Mouse (Mus musculus) neural tube, embryonic 10.5 days (tissue): ENCODE data around the gene Tmcc1.
"Not testable (repeated sequence)": the region's sequence is repeated elsewhere in the genome, so short reads cannot be mapped to it uniquely, and the experiment has no call there.

ENCODE experiments used
- DNase-seq: peaks from one replicate; pipeline ENCODE4 v3.0.0-alpha.2; 2017; ENCODE audit warnings: low spot score; ENCODE audit errors: extremely low spot score

Gene Tmcc1

DNA sequence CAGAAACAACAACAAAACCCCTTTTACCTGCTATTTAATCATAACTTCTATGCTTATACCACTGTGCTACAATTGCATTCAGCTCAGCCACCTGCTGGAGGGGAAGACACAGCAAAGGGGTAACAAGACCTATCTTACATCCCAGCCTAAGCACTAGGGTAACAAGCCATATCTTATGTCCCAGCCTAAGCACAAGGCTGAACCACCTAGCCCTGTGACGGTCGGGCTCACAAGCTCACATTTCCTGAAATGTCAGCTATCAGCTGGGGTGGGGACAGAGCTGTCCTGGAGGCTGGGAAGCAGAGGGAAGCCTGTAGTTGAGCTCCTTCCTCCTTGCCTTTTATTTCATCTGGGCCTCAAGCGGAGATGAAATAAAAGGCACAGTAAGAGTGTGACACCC is 115.7 kb downstream of the Tmcc1 start:
- DNase-seq: no peak

DNA sequence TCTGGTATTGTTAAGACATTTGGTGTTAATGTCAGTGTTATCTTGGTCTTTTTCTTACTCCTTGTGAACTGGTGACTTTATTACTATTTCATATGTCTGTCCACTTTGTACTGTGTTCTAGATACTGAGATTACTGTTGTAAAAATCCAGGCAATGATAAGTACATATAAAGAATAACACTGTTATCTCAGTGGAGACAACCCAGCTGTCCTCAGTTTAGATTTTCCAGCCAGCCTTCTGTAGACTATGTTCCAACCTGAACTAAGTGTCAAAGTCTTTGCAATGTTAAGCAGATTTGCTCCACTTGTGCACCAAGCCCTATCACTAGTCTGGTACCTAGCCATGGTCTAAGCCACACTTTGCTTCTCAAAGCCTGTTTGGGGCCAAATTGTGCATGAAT is 118.4 kb downstream of the Tmcc1 start:
- no peak for DNase-seq

DNA sequence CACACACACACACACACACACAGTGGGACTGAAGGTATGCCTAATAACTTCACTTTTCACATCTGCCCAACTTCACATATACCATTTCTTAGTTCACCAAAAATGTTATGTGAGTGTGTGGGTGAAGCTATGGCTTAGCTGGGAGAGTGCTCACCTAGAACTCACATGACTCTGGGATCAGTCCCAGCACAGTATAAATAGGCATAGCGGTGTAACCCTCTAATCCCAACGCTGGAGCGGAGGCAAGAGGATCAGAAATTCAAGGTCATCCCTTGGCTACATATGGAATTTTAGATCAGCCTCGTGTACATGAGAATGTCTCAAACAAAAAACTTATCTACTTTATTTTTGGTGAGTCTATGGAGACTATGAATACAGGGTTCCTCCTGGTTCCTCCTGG is 119.7 kb downstream of the Tmcc1 start:
- DNase-seq: no peak

DNA sequence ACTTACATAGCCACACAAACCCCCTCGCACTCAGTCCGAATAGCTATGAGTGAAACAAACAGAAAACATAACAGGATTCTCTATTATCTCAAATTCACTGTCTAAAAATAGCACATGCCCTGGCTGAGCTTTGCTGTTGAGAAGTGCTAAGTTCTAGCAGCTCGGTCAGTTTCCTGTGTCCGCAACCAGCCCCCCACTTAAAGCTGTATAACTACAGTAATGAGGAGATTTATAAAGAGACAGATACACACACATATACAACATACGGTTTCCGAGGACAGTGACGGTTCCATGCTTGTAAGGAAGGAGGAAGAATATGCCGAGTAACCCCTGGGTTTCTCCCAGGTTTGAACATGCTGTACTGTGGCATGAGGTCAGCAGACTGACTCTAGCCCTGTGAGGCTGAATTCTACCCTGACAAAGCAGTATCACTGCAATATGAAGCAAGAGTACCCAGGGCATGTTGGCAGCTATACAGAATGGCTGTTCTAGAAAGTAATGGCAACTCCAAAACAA is 120.5 kb downstream of the Tmcc1 start:
- no peak for DNase-seq

DNA sequence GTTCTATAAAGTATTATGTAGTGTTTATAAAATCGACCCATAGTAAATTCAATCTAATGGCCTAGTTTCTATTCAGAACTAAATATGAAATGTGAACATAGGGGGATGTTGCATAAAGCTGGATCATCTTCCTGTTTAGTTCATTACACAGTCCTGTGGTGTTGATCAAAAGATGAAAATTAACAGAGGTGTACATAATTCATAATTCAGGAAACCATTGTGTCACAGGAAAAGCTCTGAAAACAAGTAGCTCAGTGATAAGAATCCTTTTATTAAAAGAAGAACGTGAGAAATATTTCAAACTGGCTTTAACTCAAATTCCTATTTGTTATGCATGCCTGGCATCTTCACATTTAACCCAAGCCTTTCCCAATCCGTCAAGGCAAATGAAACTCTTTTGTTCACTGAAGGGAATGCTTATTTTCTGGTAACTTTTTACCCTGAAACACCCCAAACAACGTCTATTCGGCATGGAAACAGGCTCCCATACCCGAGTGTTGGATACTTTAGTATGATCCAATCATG is 121.0 kb downstream of the Tmcc1 start:
- DNase-seq: no peak

DNA sequence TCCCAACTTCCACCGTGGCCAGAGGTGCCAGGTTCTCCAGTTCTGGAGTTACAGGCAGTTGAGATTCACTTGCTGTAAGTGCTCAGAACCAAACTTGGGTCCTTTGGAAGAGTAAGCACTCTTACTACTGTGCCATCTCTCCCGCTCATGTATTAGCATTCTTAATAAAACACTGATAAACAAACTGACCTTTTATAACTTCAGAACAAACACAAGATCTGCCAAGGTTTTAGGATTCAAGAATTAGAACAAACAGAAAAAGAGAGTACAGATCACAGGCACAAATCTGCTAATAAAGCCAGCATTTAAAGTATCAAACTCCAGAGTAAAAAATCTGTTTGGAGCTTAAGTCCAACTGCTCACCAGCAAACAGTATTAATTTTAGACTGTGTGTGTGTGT is 121.5 kb downstream of the Tmcc1 start:
- no peak for DNase-seq

DNA sequence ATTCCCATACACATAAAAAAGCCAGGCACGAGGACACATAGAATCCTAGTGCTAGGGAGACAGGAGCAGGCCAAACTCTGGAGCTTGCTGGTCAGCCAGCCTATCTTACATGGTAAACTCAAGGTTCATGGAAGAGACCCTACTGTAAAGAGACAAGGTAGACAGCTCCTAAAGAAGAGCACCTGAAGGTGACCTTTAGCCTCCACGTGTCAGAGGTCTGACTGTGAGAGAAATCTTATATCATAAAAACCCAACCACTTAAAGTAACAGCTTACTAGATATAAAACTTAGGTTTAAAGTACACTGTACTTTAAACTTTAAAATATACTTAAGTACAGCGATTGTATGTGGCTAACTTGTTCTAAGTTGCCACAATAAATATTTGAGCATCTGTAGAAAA is 122.7 kb downstream of the Tmcc1 start:
- DNase-seq: no peak

DNA sequence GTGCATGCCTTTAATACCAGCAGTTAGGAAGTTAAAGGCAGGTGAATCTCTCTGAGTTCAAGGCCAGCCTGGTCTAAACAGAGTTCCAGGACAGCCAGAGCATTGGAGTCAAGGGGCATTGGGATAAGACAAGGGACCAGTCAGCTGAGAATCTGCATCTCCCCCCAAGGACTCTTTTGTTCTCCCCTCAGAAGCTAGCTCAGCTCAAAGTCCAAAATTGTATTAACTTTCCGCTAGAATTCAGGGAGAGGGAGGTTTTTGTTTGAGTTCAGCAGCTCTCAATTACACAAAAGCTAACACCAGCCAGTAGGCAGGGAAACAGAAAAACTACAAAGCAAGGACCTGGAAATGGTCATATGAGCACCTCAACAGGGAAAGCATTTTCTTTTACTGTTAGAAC is 129.8 kb downstream of the Tmcc1 start:
- no peak for DNase-seq

DNA sequence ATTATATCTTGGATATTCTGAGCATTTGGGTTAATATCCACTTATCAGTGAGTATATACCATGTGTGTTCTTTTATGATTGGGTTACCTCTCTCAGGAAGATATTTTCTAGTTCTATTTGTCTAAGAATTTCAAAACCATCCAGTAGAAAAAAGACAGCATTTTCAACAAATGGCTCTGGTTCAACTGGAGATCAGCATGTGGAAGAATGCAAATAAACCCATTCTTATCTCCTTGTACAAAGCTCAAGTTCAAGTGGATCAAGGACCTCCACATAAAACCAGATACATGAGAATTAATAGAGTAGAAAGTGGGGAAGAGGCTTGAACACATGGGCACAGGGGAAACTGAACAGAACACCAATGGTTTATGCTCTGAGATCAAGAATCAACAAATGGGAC is 133.7 kb downstream of the Tmcc1 start:
- not testable (repeated sequence) for DNase-seq

DNA sequence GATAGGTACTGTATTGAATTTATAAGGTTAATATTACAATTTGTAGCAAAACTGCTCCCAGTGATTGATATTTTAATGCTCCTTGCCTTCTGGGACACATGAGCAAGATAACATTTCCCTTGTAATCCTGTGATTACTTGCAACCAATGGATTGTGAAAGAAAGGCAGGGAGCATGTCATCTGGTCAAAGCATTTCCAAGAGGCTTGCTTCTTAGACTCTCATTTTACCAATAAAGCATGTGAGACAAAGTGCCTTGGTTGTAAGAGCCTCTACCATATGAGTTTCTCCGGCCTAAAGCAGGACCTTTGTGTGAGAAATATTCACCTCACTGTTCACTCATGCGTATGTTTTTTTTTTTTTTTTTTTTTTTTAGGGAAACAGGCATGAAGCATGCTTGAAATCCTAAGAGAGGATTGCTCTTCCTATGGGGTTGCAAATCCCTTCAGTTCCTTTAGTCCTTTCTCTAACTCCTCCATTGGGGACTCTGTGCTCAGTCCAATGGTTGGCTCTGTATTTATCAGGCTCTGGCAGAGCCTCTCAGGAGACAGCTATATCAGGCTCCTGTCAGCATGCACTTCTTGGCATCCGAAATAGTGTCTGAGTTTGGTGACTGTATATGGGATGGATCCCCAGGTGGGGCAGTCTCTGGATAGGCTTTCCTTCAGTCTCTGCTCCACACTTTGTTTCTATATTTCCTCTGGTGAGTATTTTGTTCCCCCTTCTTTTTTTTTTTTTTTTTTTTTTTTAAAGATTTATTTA is 134.6 kb downstream of the Tmcc1 start:
- no peak for DNase-seq

DNA sequence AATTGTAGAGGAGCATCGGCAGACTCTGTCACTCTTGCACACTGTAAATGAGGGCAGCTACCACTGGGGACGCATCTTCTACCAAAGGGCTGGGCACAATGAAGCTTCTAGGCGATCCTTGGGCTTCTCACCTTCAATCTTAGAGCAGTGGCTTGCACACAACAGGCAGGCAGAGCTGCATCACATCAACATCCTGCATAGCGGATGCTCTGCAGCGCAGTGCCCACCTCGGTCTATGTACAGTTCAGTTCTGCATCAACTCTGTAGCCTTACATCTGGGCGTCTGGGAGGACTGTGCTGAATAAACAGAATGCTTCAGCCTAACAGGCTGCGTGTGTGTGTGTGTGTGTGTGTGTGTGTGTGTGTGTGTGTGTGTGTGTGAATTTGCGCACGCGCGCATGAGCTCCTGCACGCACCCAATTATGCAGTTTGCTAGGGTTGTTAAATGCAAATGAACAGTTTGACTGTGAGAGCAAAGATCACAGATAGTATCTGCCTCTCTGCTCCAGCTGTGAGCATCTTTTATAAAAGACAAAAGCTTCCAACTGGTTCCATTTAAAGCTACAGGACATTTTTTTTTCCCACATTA is 136.5 kb downstream of the Tmcc1 start:
- DNase-seq: peak; percentile 30

DNA sequence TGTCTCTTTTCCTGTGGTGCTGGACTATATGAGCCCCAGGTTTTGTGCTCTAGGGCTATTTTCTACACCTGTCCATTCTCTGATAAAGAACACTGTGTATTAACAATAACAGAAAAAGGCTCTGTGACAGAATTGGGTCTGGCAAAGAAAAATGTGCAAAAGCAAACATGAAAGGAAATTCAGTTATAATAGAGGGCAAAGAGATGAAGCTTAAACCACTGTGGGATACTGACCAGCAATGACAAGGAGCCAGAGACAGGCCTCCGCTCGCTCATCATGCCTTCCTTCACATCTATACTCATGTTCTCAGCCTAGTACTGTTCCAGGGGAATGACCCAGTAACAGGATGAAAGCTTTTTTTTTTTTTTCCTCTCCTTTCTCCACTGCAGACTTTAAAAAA is 137.5 kb downstream of the Tmcc1 start:
- no peak for DNase-seq

DNA sequence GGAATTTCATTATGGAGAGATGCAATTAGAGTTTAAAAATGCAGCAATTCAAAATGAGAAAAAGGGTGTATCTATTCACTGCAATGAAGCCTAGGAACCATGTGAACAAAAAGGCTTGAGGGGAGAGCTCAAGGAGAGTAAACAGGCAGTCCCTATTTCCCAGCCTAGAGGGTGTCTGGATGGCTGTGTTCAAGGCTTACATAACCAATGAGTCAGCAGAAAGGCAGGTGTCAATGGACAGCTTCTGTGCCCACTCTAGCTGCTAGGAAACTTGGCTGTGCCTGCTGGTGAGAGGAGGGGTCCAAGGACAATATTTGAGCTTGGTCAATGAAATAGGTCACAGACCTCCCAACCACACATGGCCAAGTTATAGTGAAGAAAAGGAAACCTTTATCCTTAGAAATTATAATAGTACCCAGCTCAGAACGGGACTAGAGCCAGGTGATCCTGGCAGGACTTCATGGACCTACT is 138.2 kb downstream of the Tmcc1 start:
- no peak for DNase-seq

DNA sequence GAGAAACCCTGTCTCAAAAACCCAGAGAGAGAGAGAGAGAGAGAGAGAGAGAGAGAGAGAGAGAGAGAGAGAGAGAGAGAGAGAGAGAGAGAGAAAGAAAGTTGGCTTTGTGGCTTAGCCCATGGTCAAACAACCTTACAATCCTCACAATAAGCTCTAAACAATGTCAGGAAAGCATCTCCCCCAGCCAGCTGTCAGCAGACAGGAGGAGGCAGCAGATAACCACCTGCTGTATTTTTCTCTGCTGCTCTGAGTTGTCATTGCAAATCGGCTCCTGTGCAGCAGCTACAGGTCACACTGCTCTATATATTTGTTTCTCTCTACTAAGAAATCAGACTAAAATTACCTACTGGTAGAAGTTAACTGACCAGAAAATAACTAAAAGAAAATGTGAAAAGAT is 145.4 kb downstream of the Tmcc1 start:
- no peak for DNase-seq

DNA sequence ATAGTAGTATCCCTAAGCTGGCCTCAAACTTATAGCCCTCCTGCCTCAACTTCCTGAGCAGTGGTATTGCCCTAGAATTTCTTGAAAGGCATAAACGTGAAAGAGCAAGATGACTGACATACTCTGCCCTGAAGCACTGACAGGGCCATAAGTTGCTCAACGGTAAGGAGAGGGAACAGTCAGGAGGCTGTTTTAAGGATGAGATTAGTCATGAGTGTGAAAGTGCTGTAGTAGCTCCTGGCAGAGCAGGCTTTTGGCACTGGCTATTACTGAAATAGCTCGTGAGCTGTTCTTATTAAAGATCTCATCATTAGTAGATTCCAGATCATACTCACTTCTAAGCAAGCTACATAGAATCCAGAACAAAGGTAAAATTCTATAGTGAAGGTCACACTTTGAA is 145.9 kb downstream of the Tmcc1 start:
- no peak for DNase-seq

DNA sequence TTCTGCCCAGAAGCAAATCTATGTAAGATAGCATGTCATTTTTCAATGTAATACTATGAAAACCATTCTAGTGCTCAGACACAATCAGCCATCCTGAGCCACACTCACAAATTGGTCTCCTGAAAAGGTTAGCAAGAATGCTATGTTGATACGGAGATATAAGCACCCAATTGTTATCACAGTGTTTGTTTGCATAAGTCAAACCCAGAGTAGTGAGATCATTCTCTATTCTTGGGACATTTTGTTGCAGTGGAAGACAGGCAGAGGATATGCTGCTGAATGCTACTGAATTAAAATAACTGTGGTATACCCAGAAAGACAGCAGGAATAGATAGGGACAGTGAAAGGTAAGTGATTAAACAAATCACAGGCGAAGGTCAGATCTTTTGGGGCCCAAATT is 149.2 kb downstream of the Tmcc1 start:
- DNase-seq: no peak

DNA sequence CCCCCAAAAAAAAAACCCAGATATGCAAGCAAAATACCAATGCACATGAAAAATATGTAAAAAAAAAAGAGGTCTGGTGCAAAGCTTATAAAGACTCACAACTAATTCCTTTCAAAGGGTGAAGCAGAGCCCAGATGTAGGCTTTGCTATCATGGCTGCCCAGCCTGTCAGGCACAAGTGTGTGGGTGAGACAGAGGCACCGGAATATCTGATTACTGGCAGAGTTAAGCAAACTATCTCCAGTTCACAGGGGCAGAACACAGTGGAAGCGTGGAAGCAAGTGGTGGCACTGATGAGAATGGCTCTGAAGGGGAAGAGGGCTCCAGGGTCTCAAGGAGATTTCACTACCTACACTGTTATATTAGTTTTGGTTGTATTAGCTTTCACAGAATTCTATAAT is 155.1 kb downstream of the Tmcc1 start:
- no peak for DNase-seq

DNA sequence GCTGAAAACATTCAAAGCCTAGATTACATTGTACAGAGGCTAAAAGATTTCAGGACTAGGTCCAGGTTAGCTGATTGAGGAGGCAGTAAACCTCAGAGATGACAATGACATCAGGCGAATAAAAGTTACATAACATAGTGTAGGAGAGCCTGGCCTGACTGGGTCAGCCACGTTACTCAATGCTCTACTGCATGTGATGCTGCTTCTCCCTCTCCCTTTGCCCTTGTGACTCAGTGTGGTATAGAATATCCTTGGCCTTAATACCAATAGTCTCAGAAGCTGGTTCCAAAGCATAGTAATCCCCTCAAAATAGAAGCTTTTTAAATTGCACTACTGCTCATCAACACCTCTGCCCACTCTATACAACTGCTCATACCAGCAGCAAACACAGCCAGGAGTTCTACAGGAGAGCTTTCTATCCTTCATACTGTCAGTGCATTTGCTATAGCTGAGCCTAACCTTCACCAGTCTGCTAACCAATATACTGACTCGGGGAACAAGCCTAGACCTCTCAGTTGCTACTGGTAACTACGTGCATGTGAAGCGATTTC is 155.9 kb downstream of the Tmcc1 start:
- no peak for DNase-seq

DNA sequence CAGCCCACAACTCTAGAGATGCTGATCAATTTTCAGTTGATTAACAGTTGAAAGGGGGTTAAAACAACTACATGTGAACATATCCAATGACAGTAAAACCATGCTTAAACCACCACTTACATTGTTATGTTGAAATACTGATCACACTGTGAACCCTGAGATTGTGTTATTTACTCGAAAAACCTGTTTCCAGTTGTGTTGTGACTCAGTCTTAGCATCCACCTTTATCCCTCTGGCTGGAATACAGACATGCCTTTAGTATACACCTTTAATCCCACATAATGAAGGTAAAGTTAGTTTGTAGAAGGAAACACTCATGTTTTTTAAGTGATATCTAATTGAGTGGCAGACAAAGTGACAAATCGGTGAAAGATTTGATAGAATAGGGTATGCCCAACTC is 156.7 kb downstream of the Tmcc1 start:
- no peak for DNase-seq

DNA sequence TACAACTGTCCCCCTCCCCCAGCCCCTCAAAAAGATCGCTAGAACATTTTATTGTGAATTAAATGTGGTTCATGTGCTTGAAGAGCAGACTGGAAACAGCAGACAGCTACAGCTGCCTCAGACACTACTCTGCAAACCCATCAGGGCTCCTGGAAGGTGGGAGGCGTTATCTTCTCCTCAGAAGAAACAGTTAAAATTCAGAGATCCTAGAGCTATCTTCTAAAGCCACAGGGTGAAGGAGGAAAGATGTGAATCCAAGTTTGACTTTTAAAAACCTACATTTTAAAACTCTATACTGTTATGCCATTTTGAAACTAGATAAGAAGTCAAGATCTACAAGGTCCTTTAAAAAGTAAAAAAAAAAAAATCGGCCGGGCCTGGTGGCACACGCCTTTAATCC is 162.2 kb downstream of the Tmcc1 start:
- no peak for DNase-seq

DNA sequence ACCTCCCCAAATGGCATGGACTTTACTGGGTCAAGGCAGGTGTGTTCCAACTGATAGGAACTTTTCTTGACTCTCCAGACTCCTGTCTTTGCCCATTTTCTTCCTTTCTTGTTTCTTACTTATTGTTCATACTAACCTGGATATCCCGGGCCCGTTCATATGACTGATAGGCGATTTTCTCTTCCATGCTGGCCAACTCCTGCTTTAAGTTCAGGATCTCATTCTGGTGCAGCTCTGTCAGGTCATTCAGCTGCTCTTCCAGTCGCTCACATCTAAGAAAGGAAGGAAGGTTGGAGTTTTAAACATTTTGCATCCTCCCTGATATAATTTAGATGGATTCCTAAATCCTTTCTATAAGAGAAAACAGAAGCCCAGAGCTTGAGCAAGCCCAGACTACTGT is 168.6 kb downstream of the Tmcc1 start:
- no peak for DNase-seq

DNA sequence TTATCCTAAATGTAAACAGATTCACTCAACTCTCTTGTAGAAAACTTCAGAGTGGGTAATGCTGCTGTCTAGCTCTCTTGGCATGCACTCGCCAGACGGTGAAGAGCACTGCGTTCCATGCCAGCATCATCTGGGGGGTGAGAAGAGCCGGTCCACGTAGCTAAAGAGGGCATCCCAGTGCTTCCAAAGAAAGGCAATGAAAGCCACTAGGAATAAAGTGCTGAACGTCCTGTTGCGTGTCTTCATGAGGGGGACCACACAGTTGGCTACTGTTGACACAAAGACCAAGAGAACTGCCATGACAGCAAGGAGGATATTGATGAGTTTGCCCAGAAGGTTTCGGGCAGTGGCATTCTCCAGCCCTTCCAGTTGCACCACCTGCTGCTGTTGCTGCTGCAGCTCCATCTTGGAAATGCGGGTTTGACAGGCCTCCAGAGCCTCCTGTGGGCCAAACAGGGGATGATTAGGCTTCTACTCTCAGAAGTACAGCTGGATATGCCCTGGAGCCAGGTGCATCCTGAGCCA is 171.3 kb downstream of the Tmcc1 start:
- DNase-seq: no peak
